Mouse (Mus musculus) neural tube, embryonic 13.5 days (tissue): ENCODE measurements around the gene Ror2. TPM values are rescaled to one million over a fixed set of nuclear protein-coding genes. Genes with fewer than 3 reads are reported as not detected.

Source experiments
- ATAC-seq: fragments of 200-750 bp; cut with Nextera tagmentation; 2 replicates; pipeline ENCODE4 v1.8.0; 2017; ENCODE audit warnings: low read depth, mild to moderate bottlenecking, moderate TSS enrichment, moderate library complexity
- H3K27ac ChIP-seq: fragments of 300-500 bp; sonication (generic); replicated peaks from 2 replicates; pipeline ENCODE4 v1.5.1; 2015; ENCODE audit warnings: moderate library complexity, mild to moderate bottlenecking, inconsistent platforms
- H3K27me3 ChIP-seq: fragments of 300-500 bp; sonication (generic); 2 replicates; pipeline ENCODE4 v1.6.1; 2015; ENCODE audit warnings: mild to moderate bottlenecking, inconsistent platforms
- H3K36me3 ChIP-seq: fragments of 300-500 bp; sonication (generic); 2 replicates; pipeline ENCODE4 v1.6.1; 2015; ENCODE audit warnings: mild to moderate bottlenecking, inconsistent platforms
- H3K4me1 ChIP-seq: fragments of 300-500 bp; sonication (generic); replicated peaks from 2 replicates; pipeline ENCODE4 v1.6.1; 2015; ENCODE audit warnings: inconsistent platforms
- H3K4me2 ChIP-seq: fragments of 300-500 bp; sonication (generic); 2 replicates; pipeline ENCODE4 v1.6.1; 2015; ENCODE audit warnings: inconsistent platforms, mild to moderate bottlenecking, moderate library complexity
- H3K4me3 ChIP-seq: fragments of 300-500 bp; sonication (generic); 2 replicates; pipeline ENCODE4 v1.5.1; 2015; ENCODE audit warnings: mild to moderate bottlenecking, inconsistent platforms
- H3K9ac ChIP-seq: fragments of 300-500 bp; sonication (generic); 2 replicates; pipeline ENCODE4 v1.6.1; 2015; ENCODE audit warnings: moderate library complexity, mild to moderate bottlenecking, inconsistent platforms
- H3K9me3 ChIP-seq: fragments of 300-500 bp; sonication (generic); 2 replicates; pipeline ENCODE4 v1.6.1; 2016; ENCODE audit warnings: inconsistent platforms
- WGBS: fragments of 180-500 bp; shearing (Covaris S2); methylation state at CpG from one replicate; pipeline ENCODE4 v1.1.7; 2015; 5-methylcytosine and 5-hydroxymethylcytosine counted together
- polyA plus RNA-seq: library from polyadenylated mRNA; unstranded; fragments of >200 nt; fragmentation: Nextera tagmentation; extraction: Ambion mirVana; gene quantifications from 2 replicates; pipeline ENCODE4 v1.2.1, GENCODE M21; 2015

Gene Ror2
- polyA plus RNA-seq, 1 experiment from 2014 or later = 5.3 TPM

GRCm38 (mm10) chr13:53069076-53069690 lies 216.7 kb downstream of the Ror2 start:
- Histone ChIP-seq H3K9me3 (no peaks in the 10 kb centered on the region), H3K4me2 (no peak overlapping the region), H3K27ac (no peak overlapping the region), H3K4me3 (no peak overlapping the region), H3K4me1 (peaks cover 5% of the 10 kb centered on the region; the same call in 1 of the 2 replicates), H3K27me3 (no peaks in the 10 kb centered on the region), H3K9ac (no peak overlapping the region), H3K36me3 (no peaks in the 10 kb centered on the region)
- 81% methylated on average over 22 of the region's 22 CpGs for WGBS
- no peak for ATAC-seq

- 48% methylated on average over 8 of the region's 8 CpGs for WGBS
- Histone ChIP-seq H3K27me3 (no peaks in the 10 kb centered on the region), H3K4me3 (no peak overlapping the region), H3K36me3 (no peaks in the 10 kb centered on the region), H3K27ac (no peak overlapping the region), H3K9ac (no peak overlapping the region), H3K9me3 (no peaks in the 10 kb centered on the region), H3K4me2 (no peak overlapping the region), H3K4me1 (peaks cover 5% of the 10 kb centered on the region; the same call in 1 of the 2 replicates)
- ATAC-seq = no peak
Observed at GRCm38 (mm10) chr13:53068461-53068860, 217.5 kb downstream of the Ror2 start.

- peaks cover 5% of the 10 kb centered on the region; the same call in 1 of the 2 replicates for H3K4me1 ChIP-seq
- H3K4me2 ChIP-seq = no peak overlapping the region
- WGBS = 84% methylated on average over 11 of the region's 11 CpGs
- H3K9me3 ChIP-seq = no peaks in the 10 kb centered on the region
- no peak for ATAC-seq
- no peak overlapping the region for H3K9ac ChIP-seq
- H3K27me3 ChIP-seq = no peaks in the 10 kb centered on the region
- no peaks in the 10 kb centered on the region for H3K36me3 ChIP-seq
- H3K4me3 ChIP-seq = no peak overlapping the region
- no peak overlapping the region for H3K27ac ChIP-seq
Observed at GRCm38 (mm10) chr13:53067949-53068348, 218.0 kb downstream of the Ror2 start.

- ATAC-seq = no peak
- no peak overlapping the region for H3K4me3 ChIP-seq
- H3K36me3 ChIP-seq = no peaks in the 10 kb centered on the region
- H3K27ac ChIP-seq = no peak overlapping the region
- H3K4me2 ChIP-seq = no peak overlapping the region
- peaks cover 5% of the 10 kb centered on the region; the same call in 1 of the 2 replicates for H3K4me1 ChIP-seq
- H3K9ac ChIP-seq = no peak overlapping the region
- WGBS = 84% methylated on average over 11 of the region's 11 CpGs
- no peaks in the 10 kb centered on the region for H3K9me3 ChIP-seq
- no peaks in the 10 kb centered on the region for H3K27me3 ChIP-seq
Observed at GRCm38 (mm10) chr13:53065122-53065521, 220.8 kb downstream of the Ror2 start.

GRCm38 (mm10) chr13:53064681-53065080 lies 221.2 kb downstream of the Ror2 start:
- ATAC-seq = no peak
- 57% methylated on average over 1 of the region's 1 CpGs for WGBS
- Histone ChIP-seq H3K4me1 (peaks cover 5% of the 10 kb centered on the region; the same call in 1 of the 2 replicates), H3K27ac (no peak overlapping the region), H3K4me2 (no peak overlapping the region), H3K9ac (no peak overlapping the region), H3K4me3 (no peak overlapping the region), H3K27me3 (no peaks in the 10 kb centered on the region), H3K9me3 (no peaks in the 10 kb centered on the region), H3K36me3 (no peaks in the 10 kb centered on the region)

Other genes with a start within 250 kb of the Ror2 start
- 30.2 and 30.7 TPM in 2 replicates for gene Sptlc1, start 91.3 kb upstream of the Ror2 start, polyA plus RNA-seq
- 1.7 and 3.2 TPM in 2 replicates for gene Msx2, start 186.9 kb upstream of the Ror2 start, polyA plus RNA-seq